Mouse (Mus musculus) hindbrain, embryonic 13.5 days (tissue): Measurements from ENCODE around the gene Ralgapb. TPM values are rescaled to one million over a fixed set of nuclear protein-coding genes. Genes with fewer than 3 reads are reported as not detected.
A peak's percentile ranks its signal among the peaks of the same experiment; 100 is the strongest.

Source experiments
- ATAC-seq: fragments of 200-750 bp; cut with Nextera tagmentation; 2 replicates; pipeline ENCODE4 v1.8.0; 2017; ENCODE audit warnings: moderate TSS enrichment; ENCODE audit not compliant: low FRiP score
- H3K27ac ChIP-seq: fragments of 300-500 bp; sonication (generic); 2 replicates; pipeline ENCODE4 v1.5.1; 2015; ENCODE audit warnings: inconsistent platforms, mild to moderate bottlenecking, moderate library complexity
- H3K27me3 ChIP-seq: fragments of 300-500 bp; sonication (generic); 2 replicates; pipeline ENCODE4 v1.6.1; 2015; ENCODE audit warnings: mild to moderate bottlenecking, inconsistent platforms
- H3K36me3 ChIP-seq: fragments of 300-500 bp; sonication (generic); 2 replicates; pipeline ENCODE4 v1.6.1; 2015; ENCODE audit warnings: mild to moderate bottlenecking, inconsistent platforms
- H3K4me1 ChIP-seq: fragments of 300-500 bp; sonication (generic); replicated peaks from 2 replicates; pipeline ENCODE4 v1.6.1; 2015; ENCODE audit warnings: inconsistent platforms
- H3K4me2 ChIP-seq: fragments of 300-500 bp; sonication (generic); 2 replicates; pipeline ENCODE4 v1.6.1; 2015; ENCODE audit warnings: inconsistent platforms, mild to moderate bottlenecking, moderate library complexity
- H3K4me3 ChIP-seq: fragments of 300-500 bp; sonication (generic); 2 replicates; pipeline ENCODE4 v1.5.1; 2015; ENCODE audit warnings: mild to moderate bottlenecking, inconsistent platforms
- H3K9ac ChIP-seq: fragments of 300-500 bp; sonication (generic); 2 replicates; pipeline ENCODE4 v1.6.1; 2015; ENCODE audit warnings: mild to moderate bottlenecking, inconsistent platforms
- H3K9me3 ChIP-seq: fragments of 300-500 bp; sonication (generic); 2 replicates; pipeline ENCODE4 v1.6.1; 2016; ENCODE audit warnings: inconsistent platforms
- WGBS: fragments of 180-500 bp; shearing (Covaris S2); methylation state at CpG from one replicate; pipeline ENCODE4 v1.1.7; 2015; 5-methylcytosine and 5-hydroxymethylcytosine counted together
- polyA plus RNA-seq: library from polyadenylated mRNA; unstranded; fragments of >200 nt; fragmentation: Nextera tagmentation; extraction: Ambion mirVana; gene quantifications from 2 replicates; pipeline ENCODE4 v1.2.1, GENCODE M21; 2015

Ralgapb gene
- 22.8 and 25.5 TPM in 2 replicates for polyA plus RNA-seq

GRCm38 (mm10) chr2:158409595-158410021 lies at the start of gene Ralgapb:
Ralgapb (plus strand) TSS chr2:158409848.
- no peaks in the 10 kb centered on the region for H3K36me3 ChIP-seq
- no peaks in the 10 kb centered on the region for H3K27me3 ChIP-seq
- H3K4me1 ChIP-seq, result peaks cover 37% of the 10 kb centered on the region
- H3K4me2 ChIP-seq, result peak within 1 kb of the TSS; percentile 96
- peak within 1 kb of the TSS; percentile 80 for H3K4me3 ChIP-seq
- under 1% methylated on average over 46 of the region's 46 CpGs for WGBS
- H3K9me3 ChIP-seq, result no peaks in the 10 kb centered on the region
- H3K27ac ChIP-seq, result peak within 1 kb of the TSS; percentile 96
- peak; percentile 90 for ATAC-seq
- peak within 1 kb of the TSS; percentile 88 for H3K9ac ChIP-seq

- H3K27ac ChIP-seq, result peak overlapping the region; percentile 85
- H3K27me3 ChIP-seq, result no peaks in the 10 kb centered on the region
- H3K9me3 ChIP-seq, result no peaks in the 10 kb centered on the region
- peaks cover 42% of the 10 kb centered on the region for H3K36me3 ChIP-seq
- peak overlapping the region; percentile 92 for H3K4me3 ChIP-seq
- H3K4me1 ChIP-seq, result peaks cover 27% of the 10 kb centered on the region
- H3K4me2 ChIP-seq, result peak overlapping the region; percentile 90
- ATAC-seq, result peak; percentile 91
- peak overlapping the region; percentile 94 for H3K9ac ChIP-seq
- WGBS, result under 1% methylated on average over 41 of the region's 41 CpGs
Measured at GRCm38 (mm10) chr2:158360873-158361677, 48.6 kb upstream of the Ralgapb start.

DNA sequence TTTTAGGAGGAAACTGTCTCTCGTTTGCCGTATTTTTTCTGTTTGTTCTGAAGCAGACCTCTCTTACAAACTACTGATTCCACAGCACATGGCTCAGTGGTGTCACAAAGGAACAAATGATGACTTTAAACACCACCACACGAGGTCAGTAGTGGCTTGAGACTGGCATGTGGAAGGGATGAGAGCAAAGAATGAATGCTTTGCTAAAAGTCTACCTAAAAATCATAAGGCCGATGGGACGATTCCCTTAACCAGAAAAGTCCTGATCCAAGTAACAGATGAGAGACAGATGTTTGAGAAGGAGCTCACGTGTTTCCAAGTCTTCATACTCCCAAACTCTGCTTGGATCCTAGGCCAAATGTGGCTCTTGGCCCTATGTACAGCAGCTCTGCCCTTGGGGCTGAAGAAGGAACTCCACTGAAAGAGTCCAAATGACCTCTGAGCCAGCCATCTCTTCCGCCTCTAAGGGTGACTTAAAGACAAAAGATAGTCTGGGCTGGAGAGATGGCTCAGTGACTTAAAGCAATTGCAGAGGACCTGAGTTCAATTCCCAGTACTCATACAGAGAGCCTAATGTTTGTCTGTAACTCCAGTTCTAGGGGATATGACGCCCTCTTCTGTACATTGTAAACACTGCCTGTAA lies 47.8 kb upstream of the Ralgapb start:
- peak; percentile 60; the same call in 1 of the 2 replicates for ATAC-seq
- peak overlapping the region; percentile 85 for H3K27ac ChIP-seq
- WGBS, result 39% methylated on average over 8 of the region's 8 CpGs

GRCm38 (mm10) chr2:158364175-158364574 lies 45.5 kb upstream of the Ralgapb start:
- H3K4me3 ChIP-seq, result no peak overlapping the region
- H3K4me2 ChIP-seq, result no peak overlapping the region
- no peak for ATAC-seq
- H3K9ac ChIP-seq, result no peak overlapping the region
- H3K4me1 ChIP-seq, result peaks cover 19% of the 10 kb centered on the region
- H3K27me3 ChIP-seq, result no peaks in the 10 kb centered on the region
- no peak overlapping the region for H3K27ac ChIP-seq
- 86% methylated on average over 4 of the region's 4 CpGs for WGBS
- H3K9me3 ChIP-seq, result no peaks in the 10 kb centered on the region
- H3K36me3 ChIP-seq, result peaks cover 11% of the 10 kb centered on the region

More for the DNA sequence above, 47.8 kb upstream of the Ralgapb start:
- Histone ChIP-seq H3K4me1 (peaks cover 27% of the 10 kb centered on the region), H3K4me3 (peak overlapping the region; percentile 92), H3K9me3 (no peaks in the 10 kb centered on the region), H3K36me3 (peaks cover 35% of the 10 kb centered on the region), H3K4me2 (peak overlapping the region; percentile 90; the same call in 1 of the 2 replicates), H3K27me3 (no peaks in the 10 kb centered on the region), H3K9ac (no peak overlapping the region)

- H3K4me3 ChIP-seq, result no peak overlapping the region
- ATAC-seq, result no peak
- 76% methylated on average over 12 of the region's 12 CpGs for WGBS
- no peaks in the 10 kb centered on the region for H3K9me3 ChIP-seq
- 0 out of 2 replicates have a peak, but pooled peaks cover under 1% of the 10 kb centered on the region for H3K36me3 ChIP-seq
- H3K27ac ChIP-seq, result no peak overlapping the region
- H3K27me3 ChIP-seq, result no peaks in the 10 kb centered on the region
- H3K4me2 ChIP-seq, result no peak overlapping the region
- H3K9ac ChIP-seq, result no peak overlapping the region
- H3K4me1 ChIP-seq, result peaks cover 8% of the 10 kb centered on the region
Measured at GRCm38 (mm10) chr2:158365099-158365850, 44.4 kb upstream of the Ralgapb start.

DNA sequence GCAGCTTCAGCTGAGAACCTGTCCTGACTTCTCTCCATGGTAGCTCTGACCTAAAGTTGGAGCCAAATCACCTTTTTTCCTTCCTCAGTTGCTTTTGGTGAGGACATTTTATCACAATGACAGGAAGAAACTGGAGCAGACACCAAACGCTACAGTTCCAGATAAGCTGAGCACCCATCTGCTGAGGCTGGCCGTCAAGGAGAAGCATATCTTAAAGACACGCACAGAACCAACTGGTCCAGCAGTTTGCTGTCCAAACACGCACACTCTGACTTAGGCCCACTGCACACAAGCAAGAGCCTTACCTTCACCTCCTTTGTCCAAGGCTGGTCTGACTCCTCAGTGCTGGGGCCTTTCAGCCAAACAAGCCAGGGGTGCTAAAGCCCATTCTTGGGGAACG lies 42.0 kb upstream of the Ralgapb start:
- Histone ChIP-seq H3K27ac (no peak overlapping the region), H3K36me3 (no peaks in the 10 kb centered on the region), H3K4me1 (no peaks in the 10 kb centered on the region), H3K27me3 (no peaks in the 10 kb centered on the region), H3K4me3 (no peak overlapping the region), H3K9me3 (no peaks in the 10 kb centered on the region), H3K4me2 (no peak overlapping the region), H3K9ac (no peak overlapping the region)
- no peak for ATAC-seq
- WGBS, result 92% methylated on average over 5 of the region's 5 CpGs

DNA sequence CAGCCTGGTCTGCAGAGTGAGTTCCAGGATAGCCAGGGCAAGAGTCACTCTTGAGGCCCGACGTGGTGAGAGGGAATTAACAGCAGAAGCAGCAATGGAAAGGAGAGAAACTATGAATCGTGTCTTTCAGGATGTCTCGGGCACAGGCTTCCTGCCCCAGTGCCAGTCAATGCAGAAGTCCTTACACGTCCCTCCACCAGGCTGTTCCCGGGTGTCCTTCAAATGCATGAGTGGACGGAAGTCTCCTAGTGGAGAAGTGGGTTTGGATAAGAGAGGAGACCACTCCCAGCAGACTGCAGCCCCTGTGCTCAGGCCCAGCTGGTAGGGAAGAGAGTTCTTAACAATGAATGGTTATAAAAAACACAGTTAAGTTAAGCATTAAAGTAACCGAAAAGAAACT lies 41.3 kb upstream of the Ralgapb start:
- H3K4me2 ChIP-seq, result no peak overlapping the region
- H3K4me1 ChIP-seq, result no peaks in the 10 kb centered on the region
- no peaks in the 10 kb centered on the region for H3K9me3 ChIP-seq
- no peak overlapping the region for H3K4me3 ChIP-seq
- H3K27me3 ChIP-seq, result no peaks in the 10 kb centered on the region
- no peaks in the 10 kb centered on the region for H3K36me3 ChIP-seq
- ATAC-seq, result no peak
- no peak overlapping the region for H3K9ac ChIP-seq
- WGBS, result 94% methylated on average over 8 of the region's 8 CpGs
- no peak overlapping the region for H3K27ac ChIP-seq

- H3K36me3 ChIP-seq, result no peaks in the 10 kb centered on the region
- 81% methylated on average over 3 of the region's 3 CpGs for WGBS
- H3K27me3 ChIP-seq, result 0 out of 2 replicates have a peak, but pooled peaks cover 6% of the 10 kb centered on the region
- H3K4me3 ChIP-seq, result no peak overlapping the region
- no peaks in the 10 kb centered on the region for H3K9me3 ChIP-seq
- no peak overlapping the region for H3K9ac ChIP-seq
- H3K4me2 ChIP-seq, result no peak overlapping the region
- no peak for ATAC-seq
- no peaks in the 10 kb centered on the region for H3K4me1 ChIP-seq
- no peak overlapping the region for H3K27ac ChIP-seq
Measured at GRCm38 (mm10) chr2:158369474-158370172, 40.0 kb upstream of the Ralgapb start.

GRCm38 (mm10) chr2:158370173-158370550 lies 39.5 kb upstream of the Ralgapb start:
- no peak overlapping the region for H3K4me3 ChIP-seq
- H3K9ac ChIP-seq, result no peak overlapping the region
- no peak for ATAC-seq
- H3K27me3 ChIP-seq, result 0 out of 2 replicates have a peak, but pooled peaks cover 6% of the 10 kb centered on the region
- WGBS, result 10% methylated on average over 5 of the region's 5 CpGs
- H3K36me3 ChIP-seq, result no peaks in the 10 kb centered on the region
- no peak overlapping the region for H3K27ac ChIP-seq
- no peaks in the 10 kb centered on the region for H3K9me3 ChIP-seq
- H3K4me1 ChIP-seq, result peaks cover 5% of the 10 kb centered on the region; the same call in 1 of the 2 replicates
- H3K4me2 ChIP-seq, result no peak overlapping the region

GRCm38 (mm10) chr2:158373061-158373460 lies 36.6 kb upstream of the Ralgapb start:
- Histone ChIP-seq H3K36me3 (peaks cover 7% of the 10 kb centered on the region), H3K27me3 (peaks cover 13% of the 10 kb centered on the region; the same call in 1 of the 2 replicates), H3K9ac (no peak overlapping the region), H3K27ac (no peak overlapping the region), H3K4me1 (peaks cover 23% of the 10 kb centered on the region), H3K4me2 (no peak overlapping the region), H3K4me3 (no peak overlapping the region), H3K9me3 (no peaks in the 10 kb centered on the region)
- ATAC-seq, result no peak
- 84% methylated on average over 5 of the region's 5 CpGs for WGBS

GRCm38 (mm10) chr2:158373516-158373915 lies 36.1 kb upstream of the Ralgapb start:
- Histone ChIP-seq H3K27ac (no peak overlapping the region), H3K27me3 (peaks cover 13% of the 10 kb centered on the region; the same call in 1 of the 2 replicates), H3K9me3 (no peaks in the 10 kb centered on the region), H3K4me3 (no peak overlapping the region), H3K36me3 (peaks cover 11% of the 10 kb centered on the region), H3K4me2 (no peak overlapping the region), H3K4me1 (peaks cover 28% of the 10 kb centered on the region), H3K9ac (no peak overlapping the region)
- ATAC-seq, result no peak
- WGBS, result 69% methylated on average over 7 of the region's 7 CpGs
